Mouse (Mus musculus) bone marrow, adult 2 months (tissue): Measurements from ENCODE around the gene Cbln3. TPM values are rescaled to one million over a fixed set of nuclear protein-coding genes. Genes with fewer than 3 reads are reported as not detected.

Source experiments
- H3K27ac ChIP-seq: fragments of 200-500 bp; 2 replicates; pipeline ENCODE4 v1.5.1; 2012; ENCODE audit warnings: low read depth, mild to moderate bottlenecking, control low read depth, inconsistent platforms, low read length; ENCODE audit not compliant: control insufficient read depth, poor library complexity, insufficient read depth
- H3K4me1 ChIP-seq: fragments of 200-500 bp; 2 replicates; pipeline ENCODE4 v1.6.1; 2011; ENCODE audit warnings: low read length; ENCODE audit not compliant: control insufficient read depth, insufficient read depth
- H3K4me3 ChIP-seq: fragments of 200-500 bp; replicated peaks from 2 replicates; pipeline ENCODE3; 2011; ENCODE audit warnings: mild to moderate bottlenecking, low read depth, low read length, control low read depth; ENCODE audit not compliant: control insufficient read depth
- CTCF ChIP-seq: fragments of 200-500 bp; IDR thresholded peaks from 2 replicates; pipeline ENCODE4 v1.5.1; 2011; ENCODE audit warnings: low read length, control low read depth; ENCODE audit not compliant: control insufficient read depth, insufficient read depth
- POLR2A ChIP-seq: fragments of 200-500 bp; IDR thresholded peaks from 2 replicates; pipeline ENCODE4 v1.6.1; 2011; ENCODE audit warnings: low read depth, mild to moderate bottlenecking, control low read depth, low read length, borderline replicate concordance; ENCODE audit not compliant: control insufficient read depth
- WGBS: fragments of 180-500 bp; shearing (Covaris S2); methylation state at CpG from one replicate; pipeline ENCODE4 v1.1.7; 2018; 5-methylcytosine and 5-hydroxymethylcytosine counted together
- polyA plus RNA-seq: library from polyadenylated mRNA; stranded (reverse); fragments of >200 nt; gene quantifications from 2 replicates; pipeline ENCODE4 v1.2.4, GENCODE M21; 2011; ENCODE audit warnings: low replicate concordance; ENCODE audit not compliant: missing spikeins, insufficient read depth, insufficient read length

Gene Cbln3
- polyA plus RNA-seq, 1 experiment: not detected

DNA sequence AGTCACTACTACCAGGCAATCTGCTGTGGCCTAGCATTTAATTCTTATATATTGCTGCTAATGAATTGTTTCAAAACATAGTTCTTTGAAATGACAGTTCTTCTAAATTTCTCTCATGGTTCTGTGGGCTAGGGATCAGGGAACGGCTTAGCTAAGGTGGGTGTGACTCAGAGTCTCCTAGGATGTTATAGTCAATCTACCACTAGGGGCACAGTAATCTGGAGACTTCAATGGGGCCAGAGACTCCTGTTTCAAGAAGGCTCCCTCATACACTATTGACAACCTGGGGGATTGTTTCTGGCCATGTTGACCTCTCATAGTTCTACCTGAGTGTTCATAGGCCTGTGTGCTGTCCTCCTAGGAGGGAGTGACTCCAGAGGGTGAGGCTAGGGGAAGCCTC, 21.3 kb upstream of the Cbln3 start:
- Histone ChIP-seq H3K4me1 (peaks cover 1% of the 10 kb centered on the region), H3K27ac (no peak overlapping the region), H3K4me3 (no peak overlapping the region)
- WGBS: 4% methylated on average over 1 of the region's 1 CpGs
- TF ChIP-seq CTCF: no peak

DNA sequence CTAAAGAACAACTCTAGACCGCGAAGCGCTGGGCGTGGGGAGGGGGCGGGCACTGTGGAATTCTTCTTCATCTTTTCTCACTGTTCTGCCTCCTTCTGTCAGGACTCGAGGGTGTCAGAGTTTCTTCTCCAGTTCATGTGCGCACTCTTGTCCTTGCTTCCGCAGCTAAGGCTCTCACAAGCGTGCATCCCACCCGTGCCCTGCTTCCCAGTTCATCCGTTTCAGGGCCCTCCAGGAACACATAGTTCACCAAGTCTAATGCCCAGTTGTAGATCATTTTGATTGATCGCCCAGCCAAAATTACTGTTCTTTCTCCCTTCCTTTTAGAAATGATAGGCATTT, 16.2 kb upstream of the Cbln3 start:
- no peak for TF ChIP-seq POLR2A
- TF ChIP-seq CTCF: no peak
- Histone ChIP-seq H3K4me3 (peak overlapping the region; percentile 68), H3K4me1 (no peaks in the 10 kb centered on the region; the same call in 1 of the 2 replicates), H3K27ac (0 out of 2 replicates have a peak overlapping the region, but pooled peaks have one; percentile 3)
- WGBS: 5% methylated on average over 12 of the region's 12 CpGs

DNA sequence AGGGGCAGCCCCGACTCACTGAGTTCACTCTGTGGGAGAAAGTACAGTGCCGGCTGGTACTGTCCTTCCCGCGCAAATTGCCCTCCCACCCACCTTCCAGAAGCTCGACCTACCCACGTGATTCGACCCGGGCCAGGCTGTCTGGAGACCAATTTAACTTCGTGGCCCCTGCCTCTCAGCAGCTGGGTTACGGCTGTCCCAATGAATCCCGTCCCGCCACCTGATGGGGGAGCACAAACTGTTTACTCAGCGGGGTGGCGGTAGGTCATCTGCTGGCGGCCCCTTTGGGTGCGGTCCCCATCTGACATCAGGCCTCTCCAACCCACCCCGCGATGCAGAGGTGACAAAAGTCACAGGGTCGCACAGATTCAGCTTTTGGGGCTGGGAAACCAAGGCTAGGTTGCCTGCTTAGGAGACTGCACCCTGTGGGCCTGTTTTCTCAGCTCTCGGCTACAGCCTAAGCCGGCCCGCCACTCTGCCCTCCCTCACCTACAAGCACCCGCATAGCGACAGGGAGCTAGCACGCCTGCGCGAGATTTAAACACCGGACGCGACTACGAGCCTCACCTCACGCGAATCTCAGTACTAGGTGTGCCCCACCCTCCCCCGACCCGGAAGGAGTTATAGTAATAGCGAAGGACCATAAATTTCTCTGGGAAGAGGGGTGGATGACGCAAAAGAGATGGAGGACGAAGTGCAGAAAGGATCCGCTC, 15.7 kb upstream of the Cbln3 start, which contains the start of gene Sdr39u1:
Sdr39u1 (minus strand) TSS at position 593 of the 713 bp plus-strand sequence.
- WGBS: under 1% methylated on average over 39 of the region's 39 CpGs
- TF ChIP-seq POLR2A: peak; percentile 71; the same call in 1 of the 2 replicates
- TF ChIP-seq CTCF: no peak
- H3K4me1 ChIP-seq: no peaks in the 10 kb centered on the region; the same call in 1 of the 2 replicates
- 0 out of 2 replicates have a peak within 1 kb of the TSS, but pooled peaks have one; percentile 3 for H3K27ac ChIP-seq
- H3K4me3 ChIP-seq: peak within 1 kb of the TSS; percentile 68

DNA sequence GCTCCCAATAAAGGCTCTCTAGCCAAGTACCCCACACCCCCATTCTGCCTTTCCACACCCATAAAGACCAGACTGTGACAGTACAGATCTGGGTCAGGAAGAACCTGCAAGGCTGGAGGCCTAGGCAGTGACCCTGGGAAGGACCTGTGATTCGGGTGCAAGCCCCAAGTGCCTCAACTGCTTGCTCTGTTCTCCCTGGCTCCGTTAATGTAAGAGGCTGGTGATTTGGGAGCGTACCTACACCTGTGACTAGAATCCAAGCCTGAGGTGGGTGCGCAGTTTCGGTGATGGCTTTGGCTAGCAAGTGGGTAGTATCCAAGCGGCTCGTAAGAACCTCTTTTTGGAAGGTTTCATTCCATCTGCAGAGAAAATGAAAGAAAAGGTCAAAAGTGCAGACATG, 14.8 kb upstream of the Cbln3 start:
- no peak overlapping the region for H3K4me3 ChIP-seq
- no peaks in the 10 kb centered on the region; the same call in 1 of the 2 replicates for H3K4me1 ChIP-seq
- WGBS: 91% methylated on average over 7 of the region's 7 CpGs
- TF ChIP-seq CTCF (no peak), POLR2A (no peak)
- no peak overlapping the region for H3K27ac ChIP-seq

DNA sequence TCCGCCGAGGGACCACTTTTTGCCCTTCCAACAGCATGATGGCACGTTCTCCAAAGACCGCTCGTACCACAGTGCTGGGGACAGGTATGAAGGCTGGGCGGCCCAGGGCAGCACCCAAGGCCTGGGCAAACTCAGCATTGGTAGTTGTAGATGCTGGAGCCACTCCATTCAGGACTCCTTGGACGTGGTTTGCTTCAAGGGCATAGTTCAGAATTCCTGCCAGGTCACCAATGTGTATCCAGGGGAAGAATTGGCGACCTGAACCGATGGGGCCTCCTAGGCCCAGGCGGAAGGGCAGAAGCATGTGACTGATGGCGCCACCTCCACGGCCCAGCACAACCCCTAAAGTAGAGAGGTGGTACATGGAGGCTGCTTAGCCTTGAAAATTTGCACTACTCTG, 13.5 kb upstream of the Cbln3 start:
- WGBS: 91% methylated on average over 12 of the region's 12 CpGs
- TF ChIP-seq POLR2A (no peak), CTCF (no peak)
- Histone ChIP-seq H3K4me1 (no peaks in the 10 kb centered on the region; the same call in 1 of the 2 replicates), H3K27ac (no peak overlapping the region), H3K4me3 (no peak overlapping the region)

DNA sequence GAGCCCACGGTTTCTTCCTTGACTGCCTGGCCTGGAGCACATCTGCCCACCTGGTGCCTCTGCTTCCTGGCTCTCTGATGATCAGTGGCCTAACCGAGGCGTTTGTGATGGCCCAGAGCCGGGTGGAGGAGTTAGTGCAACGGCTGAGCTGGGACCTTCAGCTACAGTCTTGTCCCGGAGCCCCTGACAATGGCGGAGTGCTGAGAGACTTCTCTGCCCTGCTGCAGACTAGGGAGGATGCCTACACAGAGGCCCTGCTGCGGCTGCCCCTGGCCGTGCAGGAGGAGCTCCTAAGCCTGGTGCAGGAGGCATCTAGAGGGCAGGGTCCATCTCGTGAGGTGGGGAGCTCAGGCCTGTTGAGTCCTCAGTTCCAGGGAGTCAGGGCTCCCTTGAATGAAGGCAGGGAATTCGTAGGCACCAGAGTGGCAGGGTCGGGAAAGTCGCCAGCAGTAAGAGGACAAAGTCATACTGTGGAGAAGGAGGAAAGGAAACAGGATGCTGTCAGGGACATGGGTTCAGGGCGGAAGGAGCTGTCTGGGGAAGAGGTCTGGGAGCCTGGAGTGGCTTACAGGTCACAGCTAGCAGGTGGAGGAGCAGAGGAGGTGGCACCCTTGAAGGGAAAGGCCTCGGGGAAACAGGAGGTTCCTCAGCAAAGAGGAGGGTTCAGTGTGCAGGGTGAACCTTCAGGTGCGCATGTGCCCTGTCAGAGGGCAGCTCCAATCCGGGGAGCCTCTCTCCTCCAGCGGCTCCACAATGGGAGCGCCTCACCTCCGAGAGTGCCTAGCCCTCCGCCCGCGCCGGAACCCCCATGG, 2.6 kb upstream of the Cbln3 start:
- H3K4me1 ChIP-seq: peaks cover 3% of the 10 kb centered on the region
- WGBS: 80% methylated on average over 24 of the region's 24 CpGs
- no peak overlapping the region for H3K27ac ChIP-seq
- no peak for TF ChIP-seq POLR2A
- no peak overlapping the region for H3K4me3 ChIP-seq

DNA sequence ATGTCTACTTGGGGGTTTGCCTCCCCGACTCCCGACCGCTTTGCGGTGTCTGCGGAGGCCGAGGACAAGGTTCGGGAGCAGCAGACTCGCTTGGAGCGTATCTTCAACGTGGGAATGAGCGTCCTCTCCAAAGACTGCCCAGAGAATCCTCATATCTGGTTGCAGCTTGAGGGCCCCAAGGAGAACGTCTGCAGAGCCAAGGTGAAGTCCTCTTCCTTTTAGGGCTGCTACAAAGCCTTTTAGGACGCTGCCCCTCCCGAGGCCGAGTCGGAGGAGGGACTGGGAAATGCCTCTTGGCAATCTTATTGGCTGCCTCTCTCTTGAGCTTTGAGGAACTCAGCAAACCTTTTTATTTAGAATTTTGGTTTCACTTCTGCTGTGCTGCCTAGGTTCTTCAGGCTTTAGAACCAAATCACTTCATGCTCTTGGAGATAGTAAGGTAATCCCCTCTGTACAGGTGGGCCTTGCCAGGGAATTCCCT, 1.6 kb upstream of the Cbln3 start:
- peak overlapping the region; percentile 81 for H3K4me3 ChIP-seq
- under 1% methylated on average over 16 of the region's 16 CpGs for WGBS
- H3K4me1 ChIP-seq: peaks cover 3% of the 10 kb centered on the region
- peak overlapping the region; percentile 91 for H3K27ac ChIP-seq
- peak; percentile 30; the same call in 1 of the 2 replicates for TF ChIP-seq POLR2A
- TF ChIP-seq CTCF: no peak

DNA sequence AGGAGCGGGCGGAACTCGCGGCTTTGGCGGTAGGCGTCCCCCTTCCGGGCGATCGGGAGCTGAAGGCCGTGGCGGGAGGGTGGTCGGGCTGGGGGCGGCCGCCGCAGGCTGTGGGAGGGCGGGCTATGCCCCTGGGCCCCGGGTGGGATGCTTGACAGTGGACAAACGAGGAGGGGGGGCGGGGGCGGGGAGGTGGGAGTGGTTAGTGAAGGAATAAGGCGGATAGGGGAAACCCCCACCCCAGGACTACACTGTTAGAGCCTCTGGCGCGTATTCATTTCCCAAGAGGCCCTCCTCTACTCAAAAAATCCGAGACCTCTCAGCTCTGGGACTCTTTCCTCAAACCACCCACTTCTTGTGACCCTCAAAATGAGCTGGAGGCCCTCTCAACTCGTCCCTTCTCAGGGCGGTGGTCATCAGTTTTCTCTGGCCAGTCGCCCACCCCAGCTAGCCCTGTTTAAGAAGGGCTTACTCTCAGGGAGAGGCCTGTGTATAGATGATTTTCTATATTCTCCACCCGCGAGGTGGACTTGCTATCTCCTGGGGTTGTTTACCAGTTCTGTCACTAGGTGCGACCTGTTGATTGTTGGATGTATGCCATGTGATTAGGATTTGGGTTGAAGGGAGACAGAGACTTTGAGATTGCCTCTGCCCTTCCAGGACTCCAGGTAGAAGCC, 1.1 kb upstream of the Cbln3 start:
- Histone ChIP-seq H3K4me3 (peak overlapping the region; percentile 81), H3K27ac (peak overlapping the region; percentile 98), H3K4me1 (peaks cover 3% of the 10 kb centered on the region)
- WGBS: 0% methylated on average over 13 of the region's 30 CpGs
- TF ChIP-seq CTCF (no peak), POLR2A (no peak)
